Mouse (Mus musculus) layer of hippocampus, postnatal 10 days (tissue): ENCODE measurements at regions not wholly inside any gene's neighbourhood (a gene's known extent, or its start where the extent isn't known, plus 50 kb on each side); places are given as distances from the start of the nearest gene placed in this dataset.

Experiments
- DNase-seq, 2 experiments: peaks; one replicate each; pipeline ENCODE4 v3.0.0; 2021; ENCODE audit warnings: low spot score in 2 of 2

- DNase-seq: peak; percentile 18 to 28
Measured at GRCm38 (mm10) chr10:51792030-51792429, 114.5 kb downstream of the Rfx6 start.

DNA sequence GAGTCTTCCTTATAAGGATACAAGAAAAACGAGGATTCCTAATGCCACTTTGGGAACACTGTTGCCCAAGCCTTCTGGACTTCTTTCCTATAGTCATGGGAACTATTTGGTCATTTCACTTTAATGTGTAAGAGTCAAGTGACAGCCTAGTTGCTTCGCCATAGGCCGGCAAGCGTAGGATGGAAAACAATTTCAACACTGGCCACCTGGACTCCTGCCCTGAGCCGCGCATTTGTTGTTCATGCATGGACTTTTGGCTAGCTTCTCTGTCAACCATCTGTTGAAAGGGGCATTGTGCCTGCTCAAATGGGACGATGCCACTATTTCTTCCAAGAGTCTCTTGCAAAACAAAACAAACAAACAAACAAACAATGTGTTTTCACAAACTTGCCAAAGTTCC is 116.3 kb downstream of the Rfx6 start:
- DNase-seq: peak in 1 of 2 experiments; percentile 17

GRCm38 (mm10) chr10:51816626-51817025 is 139.1 kb downstream of the Rfx6 start:
- no peak for DNase-seq

- DNase-seq: no peak
Measured at GRCm38 (mm10) chr10:51823900-51824299, 146.3 kb downstream of the Rfx6 start.

- no peak for DNase-seq
Measured at GRCm38 (mm10) chr10:51826431-51826964, 148.9 kb downstream of the Rfx6 start.

DNA sequence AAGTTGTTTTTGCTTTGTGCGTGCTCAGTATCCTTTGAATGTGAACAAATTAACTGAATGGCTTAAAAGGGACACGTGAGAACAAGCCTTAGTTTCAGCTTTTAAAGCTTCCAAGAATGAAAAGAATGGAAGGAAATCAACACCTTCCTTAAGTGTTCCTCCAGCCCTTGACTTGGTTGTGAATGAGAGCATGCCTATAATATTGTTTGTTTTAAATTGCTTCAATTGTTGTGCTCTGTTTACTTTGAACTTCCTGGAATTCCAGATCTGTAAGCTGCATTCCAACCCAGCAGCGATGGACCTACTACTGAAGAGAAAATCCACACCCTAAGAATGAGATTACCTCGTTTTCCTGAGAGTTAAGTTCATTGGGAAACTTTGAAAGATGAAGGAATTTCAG is 154.9 kb downstream of the Rfx6 start:
- no peak for DNase-seq

- DNase-seq: no peak
Measured at GRCm38 (mm10) chr10:51843099-51843498, 165.5 kb downstream of the Rfx6 start.

DNA sequence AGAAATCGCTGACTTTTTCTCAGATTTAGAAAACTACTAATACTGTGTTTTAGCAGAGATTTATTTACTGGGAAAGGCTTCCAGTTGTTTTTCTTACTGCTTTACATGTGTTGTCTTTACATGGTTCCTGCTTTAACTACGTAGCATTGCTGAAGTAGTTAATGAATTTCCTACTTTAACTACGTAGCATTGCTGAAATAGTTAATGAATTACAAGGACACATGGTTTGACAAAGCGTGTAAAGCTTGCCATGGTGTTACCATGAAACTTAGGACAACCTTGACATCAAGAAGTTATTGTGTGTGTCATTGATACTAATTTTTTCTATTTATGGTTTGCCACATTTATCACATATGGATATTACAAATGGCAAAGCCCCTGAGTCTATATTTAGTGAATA is 168.7 kb downstream of the Rfx6 start:
- DNase-seq: no peak

DNA sequence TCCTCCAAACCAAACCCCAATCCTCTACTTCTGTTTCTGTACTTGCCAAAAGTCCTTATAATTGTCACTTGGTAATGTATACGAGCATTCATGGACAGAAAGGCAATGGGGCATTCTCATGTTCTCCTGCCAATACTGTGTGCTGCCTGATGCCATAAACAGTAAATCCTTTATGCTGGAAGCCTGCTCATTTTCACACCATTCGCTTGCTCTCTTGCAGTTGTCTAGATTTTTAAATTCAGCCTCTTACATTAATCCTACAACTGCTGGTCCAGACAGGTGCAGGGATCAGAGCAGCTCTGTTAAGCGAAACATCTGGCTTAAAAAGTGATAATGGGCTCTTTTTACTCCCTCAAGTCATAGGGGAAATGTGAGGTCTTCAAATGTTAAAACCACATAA is 152.9 kb upstream of the Vgll2 start:
- no peak for DNase-seq

GRCm38 (mm10) chr10:51911066-51911691 is 111.1 kb upstream of the Vgll2 start:
- no peak for DNase-seq

DNA sequence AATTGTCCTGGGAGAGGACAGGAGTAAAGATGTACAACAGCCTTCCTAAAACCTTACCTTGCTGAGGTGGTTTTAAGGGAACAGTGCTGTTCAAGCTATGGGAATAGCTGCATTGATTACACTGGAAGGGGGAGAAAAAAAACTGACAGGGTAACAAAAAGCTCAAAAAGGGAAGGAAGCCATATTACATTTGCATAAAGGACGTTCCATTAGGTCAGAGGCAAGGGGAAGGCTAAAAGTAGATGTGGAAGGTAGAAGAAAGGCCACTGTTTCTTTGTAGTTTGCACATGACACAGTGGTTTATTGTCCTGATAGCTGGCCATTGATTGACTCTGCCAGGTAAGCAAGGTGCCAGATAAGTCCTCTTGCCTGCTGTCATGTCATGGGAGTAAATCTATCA is 110.2 kb upstream of the Vgll2 start:
- no peak for DNase-seq

DNA sequence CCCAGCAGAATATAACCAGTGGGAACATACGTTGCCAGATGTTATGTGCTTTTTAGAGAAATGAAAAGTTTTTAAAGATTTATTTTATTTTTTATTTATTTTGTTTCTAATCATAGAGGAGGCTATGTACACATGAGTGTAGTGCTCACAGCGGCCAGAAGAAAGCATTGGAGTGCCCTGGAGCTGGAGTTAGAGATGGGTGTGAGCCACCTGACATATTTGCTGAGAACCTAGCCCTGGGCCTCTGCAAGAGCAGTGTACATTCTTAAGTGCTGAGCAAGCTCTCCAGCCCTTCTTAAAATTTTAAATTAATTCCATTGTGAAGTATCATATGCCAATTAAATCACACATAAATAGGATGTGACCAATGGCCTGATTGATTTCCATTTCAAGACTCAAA is 95.7 kb upstream of the Vgll2 start:
- DNase-seq: no peak

DNA sequence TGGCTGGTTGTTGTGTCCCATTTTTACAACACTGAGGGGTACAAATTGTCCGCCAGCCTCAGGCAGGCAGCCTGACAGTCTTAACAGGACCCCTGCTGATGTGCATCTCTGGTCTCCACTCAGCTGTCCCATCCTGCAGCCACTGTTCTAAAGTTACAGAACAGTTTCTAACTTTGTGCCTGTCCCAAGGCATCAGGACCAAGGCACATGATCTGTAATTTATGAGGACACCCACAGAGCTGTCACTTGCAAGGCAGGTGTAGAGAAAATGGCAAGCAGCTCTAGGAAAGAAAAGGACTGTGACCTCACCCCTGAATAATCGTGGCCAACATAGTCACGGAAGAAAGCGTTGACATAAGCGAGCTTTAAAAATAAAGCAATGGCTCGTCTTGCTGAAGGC is 93.0 kb upstream of the Vgll2 start:
- DNase-seq: no peak

- no peak for DNase-seq
Measured at GRCm38 (mm10) chr10:51930266-51930665, 92.0 kb upstream of the Vgll2 start.

GRCm38 (mm10) chr10:51930696-51931095 is 91.6 kb upstream of the Vgll2 start:
- DNase-seq: no peak

DNA sequence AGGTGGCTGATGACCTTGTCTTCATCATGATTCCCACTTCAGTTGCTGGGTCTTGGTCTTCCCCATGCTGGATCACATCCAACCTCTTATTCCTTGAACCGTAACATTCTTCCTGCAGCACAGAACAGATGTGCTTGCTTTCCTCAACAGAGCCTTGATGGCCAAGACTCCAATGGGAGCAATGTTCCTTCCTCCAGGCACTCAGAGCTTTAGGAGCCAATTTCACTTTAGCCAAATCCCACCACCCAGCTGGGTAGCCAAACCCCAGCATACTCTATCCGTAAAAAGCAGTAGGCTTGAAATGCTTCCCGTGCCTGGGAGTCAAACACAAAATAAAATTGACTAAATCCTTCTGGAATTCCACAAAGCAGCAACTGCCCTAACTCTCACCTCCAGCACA is 86.8 kb upstream of the Vgll2 start:
- DNase-seq: no peak

DNA sequence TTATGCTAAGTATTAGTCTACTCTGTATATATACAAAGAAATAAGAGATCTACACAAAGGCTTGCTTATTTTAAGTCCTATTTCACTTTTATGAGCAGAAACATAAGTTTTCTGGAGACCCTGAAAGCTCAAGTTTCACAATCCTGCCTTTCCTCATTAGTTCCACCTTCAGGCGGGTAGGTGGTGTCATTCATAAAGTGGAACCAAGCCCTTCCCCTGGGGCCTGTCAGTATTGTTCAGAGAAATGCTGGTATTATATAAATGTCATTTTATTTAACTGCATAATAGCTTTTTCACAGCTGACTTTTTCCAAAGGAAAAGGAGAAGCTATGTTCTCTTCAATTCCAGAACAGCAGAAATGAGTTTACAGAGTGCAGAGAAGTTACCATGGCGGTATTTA is 81.1 kb upstream of the Vgll2 start:
- no peak for DNase-seq

GRCm38 (mm10) chr10:51945701-51946100 is 76.6 kb upstream of the Vgll2 start:
- DNase-seq: no peak

GRCm38 (mm10) chr10:51946189-51946588 is 76.1 kb upstream of the Vgll2 start:
- no peak for DNase-seq

DNA sequence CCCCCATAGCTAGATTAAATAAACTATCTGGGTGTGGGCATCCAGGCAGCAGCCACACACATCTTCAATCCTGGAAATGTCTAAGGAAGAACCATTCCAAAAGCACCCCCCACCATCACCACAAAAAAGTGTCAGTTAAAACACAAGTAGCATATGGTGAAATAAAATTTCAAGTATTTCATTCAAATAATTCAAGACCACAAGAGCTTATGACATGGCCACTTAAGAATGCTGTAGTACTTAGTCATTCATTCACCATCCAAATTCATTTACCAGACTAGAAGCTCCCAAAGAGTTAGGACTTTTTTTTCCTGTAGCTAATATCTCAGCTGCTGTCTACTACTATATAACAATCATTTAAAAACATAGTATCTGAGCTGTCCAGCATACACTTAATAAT is 75.4 kb upstream of the Vgll2 start:
- no peak for DNase-seq

GRCm38 (mm10) chr10:51950016-51950415 is 72.3 kb upstream of the Vgll2 start:
- DNase-seq: no peak

DNA sequence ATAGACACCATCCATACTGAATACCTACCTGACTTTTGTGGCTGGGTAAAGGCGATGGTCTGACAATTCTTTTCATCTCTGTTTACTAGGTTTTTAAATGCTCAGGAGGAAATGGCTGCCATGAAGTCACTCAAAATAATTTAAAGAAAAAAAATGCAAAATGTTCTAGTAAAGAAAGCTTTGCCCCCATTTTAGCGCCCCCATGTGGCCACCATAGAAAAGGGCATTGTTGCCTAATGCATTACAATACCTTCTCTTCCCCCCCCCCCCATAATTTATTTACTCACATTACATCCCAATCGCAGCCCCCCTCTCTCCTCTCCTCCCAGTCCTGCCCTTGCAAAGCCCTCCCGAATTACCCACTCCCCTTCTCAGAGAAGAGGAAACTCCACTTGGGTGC is 70.3 kb upstream of the Vgll2 start:
- DNase-seq: no peak

GRCm38 (mm10) chr10:51956493-51956892 is 65.8 kb upstream of the Vgll2 start:
- DNase-seq: no peak

DNA sequence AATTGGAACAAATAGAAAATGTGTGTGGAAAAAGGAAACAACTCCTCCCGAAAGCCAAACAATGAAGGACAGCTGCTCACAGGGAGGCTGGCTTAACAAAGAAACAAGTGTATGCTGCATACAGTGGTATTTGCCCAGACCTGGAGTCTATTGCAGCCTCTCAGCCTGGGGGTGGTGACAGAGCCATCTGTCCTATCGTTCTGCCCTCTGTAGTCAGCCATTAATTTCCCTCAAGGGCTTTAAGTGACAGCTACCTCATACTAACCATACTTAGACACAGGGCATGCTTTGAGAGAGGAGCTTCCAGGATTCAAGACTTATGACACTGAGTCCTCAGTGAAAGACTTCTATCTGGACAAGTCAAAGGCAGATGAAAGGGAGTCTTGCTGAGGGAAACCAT is 60.8 kb upstream of the Vgll2 start:
- no peak for DNase-seq
